14 mouse cellular contexts compared by ENCODE assay signal in genomic region chr11:51227104-51227503, GRCm38 (mm10). TPM values are rescaled to one million over a fixed set of nuclear protein-coding genes. Genes with fewer than 3 reads are reported as not detected.
DNase-seq lines count a peak whose midpoint lies in the region; ATAC-seq lines count a peak whose summit lies in the region.
"Had no signal": no experiment of that assay in that cellular context is flagged by ENCODE, and none has a peak within 500 bp of the region (broad histone marks: within the 10 kb centered on the region; RNA-seq: fewer than 3 reads in every experiment).

No protein-coding gene starts in this region.

- H3K9ac ChIP-seq in midbrain, embryonic 14.5 days (replicated peaks; ENCODE audit: low read length), result no peak overlapping the region
- no peak overlapping the region for H3K9ac ChIP-seq in midbrain, embryonic 16.5 days (ENCODE audit: low read depth, low read length)
- H3K9ac ChIP-seq: liver, embryonic 15.5 days; neural tube, embryonic 12.5 days had no signal

- no peak overlapping the region for H3K27ac ChIP-seq in midbrain, embryonic 14.5 days (replicated peaks; ENCODE audit: low read depth, low read length)
- H3K27ac ChIP-seq in midbrain, embryonic 16.5 days (ENCODE audit: low read length), result no peak overlapping the region
- H3K27ac ChIP-seq: liver, embryonic 15.5 days; neural tube, embryonic 12.5 days had no signal

- H3K4me1 ChIP-seq in midbrain, embryonic 14.5 days (ENCODE audit: control insufficient read depth, insufficient read depth, low read length), result no peaks in the 10 kb centered on the region
- no peaks in the 10 kb centered on the region for H3K4me1 ChIP-seq in midbrain, embryonic 16.5 days (ENCODE audit: control insufficient read depth, insufficient read depth, low read length)
- H3K4me1 ChIP-seq: liver, embryonic 15.5 days; neural tube, embryonic 12.5 days had no signal

- WGBS in midbrain, embryonic 14.5 days, result 90% methylated on average over 4 of the region's 4 CpGs
- WGBS in midbrain, embryonic 16.5 days, result 88% methylated on average over 4 of the region's 4 CpGs

- no peak for ATAC-seq in midbrain, embryonic 14.5 days (ENCODE audit: low FRiP score, low TSS enrichment)
- ATAC-seq in midbrain, embryonic 16.5 days, result no peak
- ATAC-seq in inflammation-experienced regulatory T-cells, adult 6 months, result no peak
- no peak for ATAC-seq in monocyte, adult 5-6 weeks (replicated peaks; ENCODE audit: insufficient number of reproducible peaks, low FRiP score, low TSS enrichment, poor library complexity, severe bottlenecking)
- ATAC-seq: CD4-positive, CD25-positive, alpha-beta regulatory T cell, adult 4 months; intestine, postnatal 0 days had no signal

- no peak overlapping the region for H3K4me3 ChIP-seq in midbrain, embryonic 14.5 days (replicated peaks; ENCODE audit: low read depth, low read length)
- H3K4me3 ChIP-seq in midbrain, embryonic 16.5 days (ENCODE audit: low read depth, low read length), result no peak overlapping the region
- H3K4me3 ChIP-seq: liver, embryonic 15.5 days; neural tube, embryonic 12.5 days had no signal

- no peaks in the 10 kb centered on the region for H3K9me3 ChIP-seq in midbrain, embryonic 14.5 days (ENCODE audit: control insufficient read depth, low read length)
- H3K9me3 ChIP-seq in midbrain, embryonic 16.5 days (replicated peaks; ENCODE audit: control insufficient read depth, low read length, poor library complexity, severe bottlenecking), result no peaks in the 10 kb centered on the region
- H3K9me3 ChIP-seq: liver, embryonic 15.5 days; neural tube, embryonic 12.5 days had no signal

- no peaks in the 10 kb centered on the region for H3K27me3 ChIP-seq in midbrain, embryonic 14.5 days (ENCODE audit: control insufficient read depth, insufficient read depth, low read length)
- H3K27me3 ChIP-seq in midbrain, embryonic 16.5 days (ENCODE audit: control insufficient read depth, insufficient read depth, low read depth, low read length), result no peaks in the 10 kb centered on the region
- H3K27me3 ChIP-seq: liver, embryonic 15.5 days; neural tube, embryonic 12.5 days had no signal

- H3K4me2 ChIP-seq in midbrain, embryonic 14.5 days (ENCODE audit: low read length), result no peak overlapping the region
- no peak overlapping the region for H3K4me2 ChIP-seq in midbrain, embryonic 16.5 days (ENCODE audit: low read length)
- H3K4me2 ChIP-seq: liver, embryonic 15.5 days; neural tube, embryonic 12.5 days had no signal

- DNase-seq in midbrain, embryonic 14.5 days, result peak; percentile 2
- peak; percentile 18 to 31 for DNase-seq in frontal cortex, postnatal 14 days (ENCODE audit: low spot score in 2 of 2)
- DNase-seq in left cerebral cortex, adult 18-20 months (ENCODE audit: low spot score in 2 of 2), result peak; percentile 74 to 77
- peak; percentile 62 to 75 for DNase-seq in right cerebral cortex, postnatal 36 days (ENCODE audit: low spot score in 2 of 2)
- DNase-seq: kidney, postnatal 4 days had no signal

- H3K36me3 ChIP-seq in midbrain, embryonic 14.5 days (ENCODE audit: control insufficient read depth, insufficient read depth, low read length), result no peaks in the 10 kb centered on the region
- H3K36me3 ChIP-seq in midbrain, embryonic 16.5 days (ENCODE audit: control insufficient read depth, insufficient read depth, low read length), result no peaks in the 10 kb centered on the region
- H3K36me3 ChIP-seq: liver, embryonic 15.5 days; neural tube, embryonic 12.5 days had no signal

RNA-seq across cellular contexts. Expression of gene Gm12569, which starts 6.8 kb away (rescaled TPM):
- not detected in 2 replicates for polyA plus RNA-seq in midbrain, embryonic 14.5 days (2014; fragmentation: Nextera tagmentation; extraction: Ambion mirVana)
- not detected in 2 replicates for polyA plus RNA-seq in midbrain, embryonic 16.5 days (2015; fragmentation: Nextera tagmentation; extraction: Ambion mirVana)
- not detected for total RNA-seq in left cerebral cortex, adult 18-20 months (2021)
- polyA plus RNA-seq in inflammation-experienced regulatory T-cells, adult 6 months (2017; shearing (Covaris generic)), result not detected
- total RNA-seq in monocyte, adult 5-6 weeks (2017), result not detected in 3 replicates
- total RNA-seq: gastrocnemius, postnatal 4 days; heart, postnatal 25 days had no signal
- polyA plus RNA-seq: CD4-positive, CD25-positive, alpha-beta regulatory T cell, adult 4 months; intestine, postnatal 0 days; liver, embryonic 15.5 days; neural tube, embryonic 12.5 days had no signal

RNA-seq across cellular contexts. Expression of gene Clk4, which starts 34.4 kb away (rescaled TPM):
- polyA plus RNA-seq in midbrain, embryonic 14.5 days (2014; fragmentation: Nextera tagmentation; extraction: Ambion mirVana), result 144 and 159 TPM in 2 replicates
- 137 and 160 TPM in 2 replicates for polyA plus RNA-seq in midbrain, embryonic 16.5 days (2015; fragmentation: Nextera tagmentation; extraction: Ambion mirVana)
- 100 to 1,000 TPM; 105 to 112 TPM for total RNA-seq in left cerebral cortex, adult 18-20 months (2021)
- 100 to 1,000 TPM; 168 to 272 (median 187) TPM for polyA plus RNA-seq in inflammation-experienced regulatory T-cells, adult 6 months (2017; shearing (Covaris generic))
- total RNA-seq in monocyte, adult 5-6 weeks (2017), result 398 to 459 TPM (median 457 TPM) in 3 replicates

RNA-seq across cellular contexts. Expression of gene BC049762, which starts 35.7 kb away (rescaled TPM):
- polyA plus RNA-seq in midbrain, embryonic 14.5 days (2014; fragmentation: Nextera tagmentation; extraction: Ambion mirVana), result 0.43 TPM in 1 of 2 replicates, not detected in the other
- 0.34 and 0.48 TPM in 2 replicates for polyA plus RNA-seq in midbrain, embryonic 16.5 days (2015; fragmentation: Nextera tagmentation; extraction: Ambion mirVana)
- total RNA-seq in left cerebral cortex, adult 18-20 months (2021), result not detected
- not detected for polyA plus RNA-seq in inflammation-experienced regulatory T-cells, adult 6 months (2017; shearing (Covaris generic))
- not detected in 3 replicates for total RNA-seq in monocyte, adult 5-6 weeks (2017)
- total RNA-seq: gastrocnemius, postnatal 4 days had no signal

Comparison
In these comparisons a context has a peak if more than half of its experiments do, and no peak if none do; other contexts are left out.
1. DNase-seq: peak in every context shown above with its lines; median percentile 76 in left cerebral cortex, adult 18-20 months; 68 in right cerebral cortex, postnatal 36 days; 24 in frontal cortex, postnatal 14 days; 2 in midbrain, embryonic 14.5 days.